Mouse (Mus musculus) CH12.LX (cell line): ENCODE results near the gene Fbl. TPM values are rescaled to one million over a fixed set of nuclear protein-coding genes. Genes with fewer than 3 reads are reported as not detected.

ENCODE experiments used
- DNase-seq: peaks from one replicate; pipeline ENCODE4 v3.0.0-alpha.2; 2013; ENCODE audit errors: extremely low read depth
- H3K27ac ChIP-seq: 2 replicates; pipeline ENCODE4 v1.5.1; 2012; ENCODE audit warnings: low read depth, mild to moderate bottlenecking, control low read depth, moderate library complexity; ENCODE audit not compliant: insufficient read depth
- H3K27me3 ChIP-seq: replicated peaks from 2 replicates; pipeline ENCODE3; 2012; ENCODE audit warnings: inconsistent platforms
- H3K36me3 ChIP-seq, 2 experiments: replicated peaks in 1 of 2; 2 replicates each; pipeline versions ENCODE3 to v1.6.1; 2012; ENCODE audit warnings: inconsistent platforms in 1 of 2, low read length in 1 of 2, mild to moderate bottlenecking in 1 of 2, mixed read lengths in 1 of 2, moderate library complexity in 1 of 2; ENCODE audit not compliant: control insufficient read depth in 1 of 2, insufficient read depth in 1 of 2
- H3K4me1 ChIP-seq, 2 experiments: 2 replicates each; pipeline ENCODE4 v1.6.1; 2012; ENCODE audit warnings: inconsistent platforms in 1 of 2, moderate library complexity in 1 of 2; ENCODE audit not compliant: insufficient read depth in 2 of 2, control insufficient read depth in 1 of 2
- H3K4me2 ChIP-seq: 2 replicates; pipeline ENCODE4 v1.6.1; 2012; ENCODE audit warnings: low read depth, mild to moderate bottlenecking, control low read depth; ENCODE audit not compliant: poor library complexity, insufficient read depth, severe bottlenecking
- H3K4me3 ChIP-seq, 3 experiments: fragments of 150-350 bp in 1 of 3; sonication (generic) in 1 of 3; replicated peaks in 1 of 3; 2 replicates each; pipeline versions ENCODE3 to v1.5.1; 2011 to 2012; ENCODE audit warnings: low read depth in 2 of 3, low read length in 2 of 3, mild to moderate bottlenecking in 2 of 3, moderate library complexity in 2 of 3, control low read depth in 1 of 3, improper control_type of control experiment in 1 of 3, inconsistent platforms in 1 of 3, mixed read lengths in 1 of 3; ENCODE audit not compliant: poor library complexity in 1 of 3
- H3K79me2 ChIP-seq: replicated peaks from 2 replicates; pipeline ENCODE4 v1.6.1; 2012; ENCODE audit warnings: mild to moderate bottlenecking, moderate library complexity; ENCODE audit not compliant: control insufficient read depth, poor library complexity, insufficient read depth, severe bottlenecking; ENCODE audit errors: extremely low read depth
- H3K9ac ChIP-seq: 2 replicates; pipeline ENCODE4 v1.6.1; 2012; ENCODE audit warnings: low read depth, mild to moderate bottlenecking, control low read depth, moderate library complexity; ENCODE audit not compliant: insufficient read depth
- H3K9me3 ChIP-seq: replicated peaks from 2 replicates; pipeline ENCODE3; 2012; ENCODE audit warnings: low read length, inconsistent platforms, mixed read lengths
- BHLHE40 ChIP-seq: IDR thresholded peaks from 2 replicates; pipeline ENCODE4 v1.6.1; 2011; ENCODE audit warnings: mild to moderate bottlenecking, low read depth, low read length, improper control_type of control experiment
- CHD1 ChIP-seq: IDR thresholded peaks from 2 replicates; pipeline ENCODE4 v1.6.1; 2012; ENCODE audit warnings: low read depth, low read length, improper control_type of control experiment, inconsistent platforms
- CHD2 ChIP-seq: IDR thresholded peaks from 2 replicates; pipeline ENCODE4 v1.6.1; 2011; ENCODE audit warnings: low read length, improper control_type of control experiment
- E2F4 ChIP-seq: IDR thresholded peaks from 2 replicates; pipeline ENCODE4 v1.6.1; 2011; ENCODE audit warnings: low read depth, low read length, improper control_type of control experiment; ENCODE audit not compliant: insufficient replicate concordance
- ELF1 ChIP-seq: IDR thresholded peaks from 2 replicates; pipeline ENCODE4 v1.6.1; 2014; ENCODE audit warnings: low read depth, mild to moderate bottlenecking, inconsistent platforms, low read length, improper control_type of control experiment
- EP300 ChIP-seq: IDR thresholded peaks from 2 replicates; pipeline ENCODE4 v1.6.1; 2011; ENCODE audit warnings: low read length, improper control_type of control experiment
- ETS1 ChIP-seq: conservative IDR thresholded peaks from 2 replicates; pipeline ENCODE4 v1.6.1; 2012; ENCODE audit warnings: low read depth, mild to moderate bottlenecking, inconsistent platforms, low read length, improper control_type of control experiment, moderate library complexity
- HCFC1 ChIP-seq: IDR thresholded peaks from 2 replicates; pipeline ENCODE4 v1.6.1; 2012; ENCODE audit warnings: low read depth, mild to moderate bottlenecking, inconsistent platforms, low read length, improper control_type of control experiment
- IRF4 ChIP-seq: IDR thresholded peaks from 2 replicates; pipeline ENCODE4 v1.6.1; 2014; ENCODE audit warnings: low read depth, mild to moderate bottlenecking, inconsistent platforms, low read length, improper control_type of control experiment
- JUND ChIP-seq: conservative IDR thresholded peaks from 2 replicates; pipeline ENCODE4 v1.6.1; 2011; ENCODE audit warnings: low read depth, low read length, improper control_type of control experiment
- MAFK ChIP-seq: IDR thresholded peaks from 2 replicates; pipeline ENCODE4 v1.6.1; 2011; ENCODE audit warnings: low read length, improper control_type of control experiment; ENCODE audit not compliant: insufficient replicate concordance
- MAZ ChIP-seq: IDR thresholded peaks from 2 replicates; pipeline ENCODE4 v1.6.1; 2012; ENCODE audit warnings: low read depth, mild to moderate bottlenecking, inconsistent platforms, low read length, improper control_type of control experiment, moderate library complexity
- MXI1 ChIP-seq: IDR thresholded peaks from 2 replicates; pipeline ENCODE4 v1.6.1; 2011; ENCODE audit warnings: mild to moderate bottlenecking, low read depth, low read length, improper control_type of control experiment
- MYC ChIP-seq: IDR thresholded peaks from 2 replicates; pipeline ENCODE4 v1.6.1; 2011; ENCODE audit warnings: low read depth, mild to moderate bottlenecking, improper control_type of control experiment, low read length
- NRF1 ChIP-seq: IDR thresholded peaks from 2 replicates; pipeline ENCODE4 v1.6.1; 2014; ENCODE audit warnings: low read depth, mild to moderate bottlenecking, inconsistent platforms, low read length, improper control_type of control experiment, moderate library complexity
- POLR2A ChIP-seq: IDR thresholded peaks from 2 replicates; pipeline ENCODE4 v1.6.1; 2011; ENCODE audit warnings: low read depth, mild to moderate bottlenecking, improper control_type of control experiment, low read length
- RAD21 ChIP-seq: IDR thresholded peaks from 2 replicates; pipeline ENCODE4 v1.6.1; 2011; ENCODE audit warnings: low read depth, mild to moderate bottlenecking, low read length, improper control_type of control experiment, moderate library complexity
- SIN3A ChIP-seq: IDR thresholded peaks from 2 replicates; pipeline ENCODE4 v1.6.1; 2012; ENCODE audit warnings: low read length, improper control_type of control experiment, inconsistent platforms
- SMC3 ChIP-seq: IDR thresholded peaks from 2 replicates; pipeline ENCODE4 v1.6.1; 2011; ENCODE audit warnings: low read depth, low read length, improper control_type of control experiment
- TBP ChIP-seq: conservative IDR thresholded peaks from 2 replicates; pipeline ENCODE4 v1.6.1; 2011; ENCODE audit warnings: low read depth, low read length, improper control_type of control experiment
- USF1 ChIP-seq: IDR thresholded peaks from 2 replicates; pipeline ENCODE4 v1.6.1; 2014; ENCODE audit warnings: low read depth, mild to moderate bottlenecking, inconsistent platforms, low read length, improper control_type of control experiment
- USF2 ChIP-seq: conservative IDR thresholded peaks from 2 replicates; pipeline ENCODE4 v1.6.1; 2011; ENCODE audit warnings: low read depth, low read length, improper control_type of control experiment
- ZC3H11A ChIP-seq: IDR thresholded peaks from 2 replicates; pipeline ENCODE4 v1.6.1; 2012; ENCODE audit warnings: low read depth, mild to moderate bottlenecking, inconsistent platforms, low read length, improper control_type of control experiment
- ZKSCAN1 ChIP-seq: IDR thresholded peaks from 2 replicates; pipeline ENCODE4 v1.6.1; 2012; ENCODE audit warnings: low read depth, inconsistent platforms, low read length, improper control_type of control experiment, borderline replicate concordance
- ZMIZ1 ChIP-seq: IDR thresholded peaks from 2 replicates; pipeline ENCODE4 v1.6.1; 2012; ENCODE audit warnings: low read depth, mild to moderate bottlenecking, inconsistent platforms, low read length, improper control_type of control experiment
- dilution Hi-C: fragments of 300-500 bp; cut with MboI; formaldehyde crosslinking; loops from 2 replicates; pipeline ENCODE4 v1.14.3; 2020; ENCODE audit warnings: low sequenced_read_pairs; ENCODE audit not compliant: extremely low pct_unique_long_range_greater_than_20kb, extremely low pct_ligation_motif_present
- in situ Hi-C: fragments of 300-500 bp; cut with MboI; formaldehyde crosslinking; loops from 3 replicates; pipeline ENCODE4 v1.14.3; 2019; ENCODE audit warnings: low sequenced_read_pairs, low pct_ligation_motif_present, low pct_unique_long_range_greater_than_20kb, mixed read lengths
- polyA plus RNA-seq: library from polyadenylated mRNA; unstranded; fragments of >175 nt; gene quantifications from 2 replicates; pipeline ENCODE4 v1.2.1, GENCODE M21; 2012; ENCODE audit warnings: low read depth; ENCODE audit not compliant: insufficient read length
- total RNA-seq, 2 experiments: library from RNA; depleted of rRNA; stranded (reverse); fragments of 300-350 nt in 1 of 2; fragments of >200 nt in 1 of 2; gene quantifications; 2 replicates each; pipeline ENCODE4 v1.2.3; 2012 to 2014

Fbl gene
- total and polyA plus RNA-seq, 3 experiments, result 151 to 426 (median 180) TPM

GRCm38 (mm10) chr7:28181376-28181775, 11.9 kb downstream of the Fbl start:
- in situ Hi-C loops, result no loop called here

GRCm38 (mm10) chr7:28182320-28182719, 12.8 kb downstream of the Fbl start:
- TF ChIP-seq SIN3A (no peak), ETS1 (no peak), E2F4 (no peak), USF2 (no peak), MAZ (no peak), MXI1 (no peak), NRF1 (no peak), POLR2A (no peak; the same call in 1 of the 2 replicates), CHD2 (no peak), JUND (no peak), HCFC1 (no peak), MAFK (no peak), RAD21 (no peak), ZKSCAN1 (no peak), USF1 (no peak), ZMIZ1 (no peak)
- TF ChIP-seq, all 38 proteins: peak for 0
- dilution Hi-C loops, result no loop called here

More at GRCm38 (mm10) chr7:28181376-28181775, 11.9 kb downstream of the Fbl start:
- no peak for DNase-seq
- TF ChIP-seq IRF4, result no peak
- no peak for TF ChIP-seq SIN3A
- TF ChIP-seq ELF1, result no peak
- no peak for TF ChIP-seq ZKSCAN1
- no peak for TF ChIP-seq BHLHE40
- no peak for TF ChIP-seq MYC
- no peak for TF ChIP-seq USF1
- TF ChIP-seq EP300, result no peak
- TF ChIP-seq E2F4, result no peak
- TF ChIP-seq RAD21, result no peak
- no peak for TF ChIP-seq JUND
- no peak for TF ChIP-seq ZMIZ1
- no peak for TF ChIP-seq SMC3
- no peak for TF ChIP-seq ZC3H11A
- TF ChIP-seq TBP, result no peak
- no peak for TF ChIP-seq ETS1
- no peak for TF ChIP-seq CHD1
- TF ChIP-seq, all 38 proteins: peak for 0
- Histone ChIP-seq H3K36me3 (peaks cover 88 to 100% of the 10 kb centered on the region in 2 experiments), H3K27ac (no peak overlapping the region), H3K4me3 (no peak overlapping the region), H3K9ac (no peak overlapping the region), H3K4me1 (no peaks in the 10 kb centered on the region), H3K9me3 (no peaks in the 10 kb centered on the region), H3K4me2 (no peak overlapping the region), H3K79me2 (no peaks in the 10 kb centered on the region), H3K27me3 (no peaks in the 10 kb centered on the region)
- dilution Hi-C loops, result no loop called here

More at GRCm38 (mm10) chr7:28182320-28182719, 12.8 kb downstream of the Fbl start:
- no peaks in the 10 kb centered on the region for H3K27me3 ChIP-seq
- H3K4me1 ChIP-seq, result no peaks in the 10 kb centered on the region
- no peak overlapping the region for H3K4me3 ChIP-seq
- in situ Hi-C loops, result no loop called here
- H3K79me2 ChIP-seq, result no peaks in the 10 kb centered on the region
- no peak for DNase-seq
- H3K9ac ChIP-seq, result no peak overlapping the region
- H3K27ac ChIP-seq, result no peak overlapping the region
- no peak overlapping the region for H3K4me2 ChIP-seq
- no peaks in the 10 kb centered on the region for H3K9me3 ChIP-seq
- peaks cover 88 to 100% of the 10 kb centered on the region in 2 experiments for H3K36me3 ChIP-seq
